Comparison of ENCODE assay signal across 13 mouse cellular contexts in the genomic region with DNA sequence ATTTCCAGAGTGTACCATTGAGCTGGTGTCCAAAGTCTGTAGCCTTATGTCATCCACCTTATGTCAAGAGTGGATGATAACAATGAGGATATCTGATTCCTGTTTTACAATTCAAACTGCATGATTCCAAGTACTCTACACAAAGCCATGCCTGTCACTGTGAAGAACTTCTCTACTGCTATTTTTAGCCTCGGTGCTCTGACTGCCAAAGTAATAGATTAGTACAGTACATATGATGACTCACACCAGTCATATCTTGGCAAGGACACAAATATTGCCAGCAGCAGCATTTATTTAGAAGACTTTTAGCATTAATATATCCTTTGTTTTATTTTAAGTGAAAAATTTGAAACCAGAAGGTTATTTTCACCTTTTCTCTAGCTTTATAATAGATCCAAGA.
DNase-seq lines count a peak whose midpoint lies in the region; ATAC-seq and TF ChIP-seq lines count a peak whose summit lies in the region.
"Had no signal": no experiment of that assay in that cellular context is flagged by ENCODE, and none has a peak within 500 bp of the region (broad histone marks: within the 10 kb centered on the region; RNA-seq: fewer than 3 reads in every experiment).

No protein-coding gene starts in this region.

- H3K9me3 ChIP-seq in stomach, postnatal 0 days (ENCODE audit: control insufficient read depth, low read length) = no peaks in the 10 kb centered on the region
- H3K9me3 ChIP-seq: forebrain, embryonic 12.5 days had no signal

- 0 out of 2 replicates have a peak overlapping the region, but pooled peaks have one; percentile 61 for H3K27ac ChIP-seq in layer of hippocampus, adult 2 months
- no peak overlapping the region for H3K27ac ChIP-seq in stomach, postnatal 0 days (replicated peaks)
- H3K27ac ChIP-seq: forebrain, embryonic 12.5 days had no signal

- H3K36me3 ChIP-seq in stomach, postnatal 0 days (ENCODE audit: control insufficient read depth, insufficient read depth, low read length) = no peaks in the 10 kb centered on the region
- H3K36me3 ChIP-seq: forebrain, embryonic 12.5 days had no signal

- TF ChIP-seq EP300 in stomach, postnatal 0 days (optimal IDR thresholded peaks at IDR 0.05) = no peak

- no peak overlapping the region for H3K9ac ChIP-seq in stomach, postnatal 0 days (ENCODE audit: low read length)
- H3K9ac ChIP-seq: forebrain, embryonic 12.5 days had no signal

- ATAC-seq in stomach, postnatal 0 days (ENCODE audit: low FRiP score, low TSS enrichment) = peak; percentile 68
- ATAC-seq: inflammation-experienced regulatory T-cells, adult 6 months; midbrain, embryonic 16.5 days had no signal

- 10% methylated on average over 1 of the region's 1 CpGs for WGBS in stomach, postnatal 0 days

- intact Hi-C loops in heart, postnatal 36 days (cut with DNase I) = no loop called here

- TF ChIP-seq CTCF in layer of hippocampus, adult 2 months (conservative IDR thresholded peaks at IDR 0.05) = no peak
- no peak for TF ChIP-seq CTCF in stomach, postnatal 0 days (IDR thresholded peaks at IDR 0.05; ENCODE audit: low read depth)

- no peak overlapping the region for H3K4me3 ChIP-seq in layer of hippocampus, adult 2 months
- H3K4me3 ChIP-seq in stomach, postnatal 0 days (ENCODE audit: low read depth, low read length) = no peak overlapping the region
- H3K4me3 ChIP-seq: forebrain, embryonic 12.5 days had no signal

- H3K27me3 ChIP-seq in stomach, postnatal 0 days (ENCODE audit: control insufficient read depth, insufficient read depth, low read length) = no peaks in the 10 kb centered on the region
- H3K27me3 ChIP-seq: forebrain, embryonic 12.5 days had no signal

- no peaks in the 10 kb centered on the region for H3K4me1 ChIP-seq in stomach, postnatal 0 days (replicated peaks; ENCODE audit: control insufficient read depth, insufficient read depth)
- H3K4me1 ChIP-seq: forebrain, embryonic 12.5 days had no signal

- peak; percentile 7 for DNase-seq in adrenal gland, postnatal 10 days
- DNase-seq in adrenal gland, postnatal 4 days (ENCODE audit: low spot score in 2 of 2) = no peak
- DNase-seq in heart, adult 9 months (ENCODE audit: low spot score in 2 of 2) = peak; percentile 4 to 11
- no peak for DNase-seq in heart, postnatal 36 days
- peak in 1 of 2 experiments; percentile 19 for DNase-seq in layer of hippocampus, adult 2 months (ENCODE audit: low spot score in 2 of 2)
- no peak for DNase-seq in layer of hippocampus, postnatal 10 days (ENCODE audit: low spot score in 2 of 2)
- DNase-seq in stomach, postnatal 0 days (ENCODE audit: low spot score) = no peak
- DNase-seq in gastrocnemius, postnatal 4 days (ENCODE audit: low spot score in 2 of 2) = no peak
- DNase-seq: gastrocnemius, postnatal 36 days; thymus, adult 18-20 months had no signal

- H3K4me2 ChIP-seq in stomach, postnatal 0 days (replicated peaks; ENCODE audit: low read depth) = no peak overlapping the region
- H3K4me2 ChIP-seq: forebrain, embryonic 12.5 days had no signal

Comparison
In these comparisons a context has a peak if more than half of its experiments do, and no peak if none do; other contexts are left out.
1. DNase-seq: peak in adrenal gland, postnatal 10 days (single experiment) and heart, adult 9 months (2 of 2); none in adrenal gland, postnatal 4 days (0 of 2), heart, postnatal 36 days (0 of 2), layer of hippocampus, postnatal 10 days (0 of 2), stomach, postnatal 0 days (single experiment) and gastrocnemius, postnatal 4 days (0 of 2).